In genomic region chr3:65863762-65864377, GRCm38 (mm10) we compare ENCODE assay signal across 9 mouse cellular contexts.
DNase-seq lines count a peak whose midpoint lies in the region; ATAC-seq and TF ChIP-seq lines count a peak whose summit lies in the region.
"Had no signal": no experiment of that assay in that cellular context is flagged by ENCODE, and none has a peak within 500 bp of the region (broad histone marks: within the 10 kb centered on the region; RNA-seq: fewer than 3 reads in every experiment).

No protein-coding gene starts in this region.

- 24% methylated on average over 16 of the region's 16 CpGs for WGBS in forebrain, postnatal 0 days

- peak; percentile 75 for ATAC-seq in Patski
- peak; percentile 81 for ATAC-seq in forebrain, postnatal 0 days

- in situ Hi-C loops in Patski (cut with MboI; ENCODE audit: low pct_unique_long_range_greater_than_20kb) = loop anchor here (5.0 to 10.0 kb wide), 5 partner anchors 131 to 879 kb away; no protein-coding TSS in a partner anchor

- H3K27ac ChIP-seq in forebrain, postnatal 0 days (ENCODE audit: low read depth, low read length) = 0 out of 2 replicates have a peak overlapping the region, but pooled peaks have one; percentile 3
- H3K27ac ChIP-seq: liver, embryonic 14.5 days had no signal

- peaks cover 13% of the 10 kb centered on the region; the same call in 1 of the 2 replicates for H3K4me1 ChIP-seq in forebrain, postnatal 0 days (ENCODE audit: insufficient read depth)

- H3K36me3 ChIP-seq in forebrain, postnatal 0 days (ENCODE audit: insufficient read depth) = no peaks in the 10 kb centered on the region

- H3K27me3 ChIP-seq in Patski = no peaks in the 10 kb centered on the region
- no peaks in the 10 kb centered on the region for H3K27me3 ChIP-seq in forebrain, postnatal 0 days (ENCODE audit: insufficient read depth, low read length)

- no peak for TF ChIP-seq CTCF in Patski (IDR thresholded peaks at IDR 0.05)
- TF ChIP-seq CTCF in forebrain, postnatal 0 days (IDR thresholded peaks at IDR 0.05; ENCODE audit: low read depth) = 0 out of 2 replicates have a peak, but pooled peaks have one; percentile 2

- CTCF ChIA-PET in Patski (lab: Charles Lee) = interaction anchor here (1.0 to 1.7 kb wide), 6 partner anchors 18 to 478 kb away, joined by 3 to 7 read pairs (median 4); no protein-coding TSS in a partner anchor

- peak; percentile 95 for DNase-seq in heart, adult 11 months
- no peak for DNase-seq in heart, postnatal 36 days
- DNase-seq in Patski (ENCODE audit: low read depth, low spot score) = no peak
- peak; percentile 75 for DNase-seq in forebrain, postnatal 0 days
- DNase-seq in kidney, postnatal 14 days = peak; percentile 21
- DNase-seq in right cerebral cortex, postnatal 4 days = peak; percentile 32
- no peak for DNase-seq in adrenal gland, postnatal 10 days
- DNase-seq in adrenal gland, postnatal 36 days = no peak

- peak overlapping the region; percentile 16; the same call in 1 of the 2 replicates for H3K4me3 ChIP-seq in forebrain, postnatal 0 days (ENCODE audit: low read depth, low read length)

- H3K9me3 ChIP-seq in forebrain, postnatal 0 days (ENCODE audit: low read length) = no peaks in the 10 kb centered on the region

- H3K9ac ChIP-seq in forebrain, postnatal 0 days = peak overlapping the region; percentile 37
- H3K9ac ChIP-seq: liver, embryonic 14.5 days had no signal

- intact Hi-C loops in heart, postnatal 36 days (cut with DNase I) = loop anchor here (1.0 to 10.0 kb wide), 6 partner anchors 65 to 547 kb away; partner anchors contain the start of gene Tiparp

- POLR2A ChIA-PET in Patski (lab: Charles Lee) = interaction anchor here (0.5 to 1.2 kb wide), 2 partner anchors 65 to 877 kb away, joined by 4 to 10 read pairs; no protein-coding TSS in a partner anchor

- H3K4me2 ChIP-seq in forebrain, postnatal 0 days (ENCODE audit: low read depth) = peak overlapping the region; percentile 44

Comparison
In these comparisons a context has a peak if more than half of its experiments do, and no peak if none do; other contexts are left out.
1. DNase-seq: peak in heart, adult 11 months (single experiment), forebrain, postnatal 0 days (single experiment), kidney, postnatal 14 days (single experiment) and right cerebral cortex, postnatal 4 days (single experiment); none in heart, postnatal 36 days (0 of 2), Patski (single experiment), adrenal gland, postnatal 10 days (single experiment) and adrenal gland, postnatal 36 days (0 of 2).